Mouse (Mus musculus) regulatory T cell (primary cell): Measurements from ENCODE around the gene Drd1.

Experiments used
- in situ Hi-C: fragments of 300-600 bp; cut with MboI, MseI; formaldehyde crosslinking; loops from one replicate; pipeline ENCODE4 v1.15.1; 2025; ENCODE audit warnings: high pct_unique_total_duplicates

Gene Drd1

GRCm38 (mm10) chr13:54055448-54055861 lies at the start of gene Drd1:
TSS of gene Drd1 (minus strand) at chr13:54055705.
- in situ Hi-C loops: no loop called here

GRCm38 (mm10) chr13:54103866-54104265 lies 48.4 kb upstream of the Drd1 start:
- in situ Hi-C loops: no loop called here

GRCm38 (mm10) chr13:54103271-54103670 lies 47.8 kb upstream of the Drd1 start:
- in situ Hi-C loops: no loop called here

- in situ Hi-C loops: no loop called here
Measured at GRCm38 (mm10) chr13:54102061-54102460, 46.6 kb upstream of the Drd1 start.

- in situ Hi-C loops: no loop called here
Measured at GRCm38 (mm10) chr13:54101031-54101820, 45.7 kb upstream of the Drd1 start.

GRCm38 (mm10) chr13:54097797-54098196 lies 42.3 kb upstream of the Drd1 start:
- in situ Hi-C loops: no loop called here

GRCm38 (mm10) chr13:54097227-54097626 lies 41.7 kb upstream of the Drd1 start:
- in situ Hi-C loops: no loop called here

- in situ Hi-C loops: no loop called here
Measured at GRCm38 (mm10) chr13:54095721-54096120, 40.2 kb upstream of the Drd1 start.

GRCm38 (mm10) chr13:54094963-54095362 lies 39.5 kb upstream of the Drd1 start:
- in situ Hi-C loops: no loop called here

GRCm38 (mm10) chr13:54094349-54094748 lies 38.8 kb upstream of the Drd1 start:
- in situ Hi-C loops: no loop called here

- in situ Hi-C loops: no loop called here
Measured at GRCm38 (mm10) chr13:54091719-54092118, 36.2 kb upstream of the Drd1 start.

GRCm38 (mm10) chr13:54085266-54085665 lies 29.8 kb upstream of the Drd1 start:
- in situ Hi-C loops: no loop called here

GRCm38 (mm10) chr13:54084826-54085225 lies 29.3 kb upstream of the Drd1 start:
- in situ Hi-C loops: no loop called here

GRCm38 (mm10) chr13:54084178-54084577 lies 28.7 kb upstream of the Drd1 start:
- in situ Hi-C loops: no loop called here

GRCm38 (mm10) chr13:54082946-54083345 lies 27.4 kb upstream of the Drd1 start:
- in situ Hi-C loops: no loop called here

- in situ Hi-C loops: no loop called here
Measured at GRCm38 (mm10) chr13:54080785-54081184, 25.3 kb upstream of the Drd1 start.

- in situ Hi-C loops: no loop called here
Measured at GRCm38 (mm10) chr13:54079782-54080759, 24.6 kb upstream of the Drd1 start.

GRCm38 (mm10) chr13:54077470-54078174 lies 22.1 kb upstream of the Drd1 start:
- in situ Hi-C loops: no loop called here

- in situ Hi-C loops: no loop called here
Measured at GRCm38 (mm10) chr13:54076762-54077460, 21.4 kb upstream of the Drd1 start.

GRCm38 (mm10) chr13:54076051-54076450 lies 20.5 kb upstream of the Drd1 start:
- in situ Hi-C loops: no loop called here

GRCm38 (mm10) chr13:54075416-54075815 lies 19.9 kb upstream of the Drd1 start:
- in situ Hi-C loops: no loop called here
